Mouse (Mus musculus) embryo, embryonic 11.5 days (tissue): ENCODE measurements at regions not wholly inside any gene's neighbourhood (a gene's known extent, or its start where the extent isn't known, plus 50 kb on each side); places are given as distances from the start of the nearest gene placed in this dataset.
A peak's percentile ranks its signal among the peaks of the same experiment; 100 is the strongest.
"Not testable (repeated sequence)": the region's sequence is repeated elsewhere in the genome, so short reads cannot be mapped to it uniquely, and the experiment has no call there.

ENCODE experiments used
- DNase-seq: peaks from one replicate; pipeline ENCODE4 v3.0.0-alpha.2; 2012; ENCODE audit warnings: low read depth, low spot score

- no peak for DNase-seq
Observed at GRCm38 (mm10) chr8:78065890-78066493, 147.1 kb upstream of the Ttc29 start.

- no peak for DNase-seq
Observed at GRCm38 (mm10) chr8:78068087-78068910, 144.8 kb upstream of the Ttc29 start.

- DNase-seq = no peak
Observed at GRCm38 (mm10) chr8:78073821-78074220, 139.3 kb upstream of the Ttc29 start.

- DNase-seq = no peak
Observed at GRCm38 (mm10) chr8:78077122-78077521, 136.0 kb upstream of the Ttc29 start.

- DNase-seq = not testable (repeated sequence)
Observed at GRCm38 (mm10) chr8:78081395-78081794, 131.7 kb upstream of the Ttc29 start.

- no peak for DNase-seq
Observed at GRCm38 (mm10) chr8:78083012-78083411, 130.1 kb upstream of the Ttc29 start.

GRCm38 (mm10) chr8:78086361-78086760 is 126.7 kb upstream of the Ttc29 start:
- no peak for DNase-seq

GRCm38 (mm10) chr8:78090382-78091122 is 122.5 kb upstream of the Ttc29 start:
- no peak for DNase-seq

GRCm38 (mm10) chr8:78096383-78096782 is 116.7 kb upstream of the Ttc29 start:
- no peak for DNase-seq

GRCm38 (mm10) chr8:78098191-78098745 is 114.8 kb upstream of the Ttc29 start:
- no peak for DNase-seq

- no peak for DNase-seq
Observed at GRCm38 (mm10) chr8:78099091-78099490, 114.0 kb upstream of the Ttc29 start.

- no peak for DNase-seq
Observed at GRCm38 (mm10) chr8:78107339-78107738, 105.8 kb upstream of the Ttc29 start.

GRCm38 (mm10) chr8:78110003-78110649 is 103.0 kb upstream of the Ttc29 start:
- no peak for DNase-seq

GRCm38 (mm10) chr8:78113105-78113504 is 100.0 kb upstream of the Ttc29 start:
- DNase-seq = no peak

- DNase-seq = no peak
Observed at GRCm38 (mm10) chr8:78114512-78114911, 98.6 kb upstream of the Ttc29 start.

- no peak for DNase-seq
Observed at GRCm38 (mm10) chr8:78117191-78117590, 95.9 kb upstream of the Ttc29 start.

- DNase-seq = no peak
Observed at GRCm38 (mm10) chr8:78118493-78118892, 94.6 kb upstream of the Ttc29 start.

GRCm38 (mm10) chr8:78119682-78120081 is 93.4 kb upstream of the Ttc29 start:
- no peak for DNase-seq

GRCm38 (mm10) chr8:78124248-78124647 is 88.8 kb upstream of the Ttc29 start:
- DNase-seq = peak; percentile 22

- DNase-seq = peak; percentile 24
Observed at GRCm38 (mm10) chr8:78127852-78128251, 85.2 kb upstream of the Ttc29 start.

GRCm38 (mm10) chr8:78129061-78129460 is 84.0 kb upstream of the Ttc29 start:
- DNase-seq = no peak

GRCm38 (mm10) chr8:78139514-78139913 is 73.6 kb upstream of the Ttc29 start:
- not testable (repeated sequence) for DNase-seq
